Mouse (Mus musculus) B cell, adult 2 months (primary cell): Measurements from ENCODE around the gene Npm1.

Source experiments
- DNase-seq, 2 experiments: peaks; one replicate each; pipeline ENCODE4 v3.0.0; 2022

The Npm1 gene

GRCm38 (mm10) chr11:33162998-33163506 is at the start of gene Npm1:
TSS of gene Npm1 (minus strand) at chr11:33163206.
- DNase-seq, result peak; percentile 98

DNA sequence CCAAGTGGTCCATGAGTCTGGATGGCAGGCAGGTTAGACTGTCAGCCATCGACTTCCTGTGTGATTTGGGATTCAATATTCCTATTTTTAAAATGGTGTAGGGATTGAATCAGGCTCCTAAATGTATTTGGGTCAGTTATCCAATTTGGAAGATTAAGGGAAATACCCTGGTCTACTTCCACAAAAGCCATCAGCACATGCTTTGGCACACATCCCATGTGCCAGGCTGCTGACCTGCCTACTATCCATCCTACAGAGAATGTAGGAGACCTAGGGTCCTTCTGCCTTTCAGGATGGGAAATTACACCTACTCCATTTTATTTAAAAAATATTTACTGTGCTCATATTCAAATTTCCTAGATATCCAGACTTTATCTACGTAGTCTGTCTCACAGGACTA is 44.4 kb upstream of the Npm1 start:
- DNase-seq, result no peak

- DNase-seq, result peak in 1 of 2 experiments; percentile 6
Observed at GRCm38 (mm10) chr11:33204966-33205365, 42.0 kb upstream of the Npm1 start.

- DNase-seq, result no peak
Observed at GRCm38 (mm10) chr11:33204329-33204705, 41.3 kb upstream of the Npm1 start.

DNA sequence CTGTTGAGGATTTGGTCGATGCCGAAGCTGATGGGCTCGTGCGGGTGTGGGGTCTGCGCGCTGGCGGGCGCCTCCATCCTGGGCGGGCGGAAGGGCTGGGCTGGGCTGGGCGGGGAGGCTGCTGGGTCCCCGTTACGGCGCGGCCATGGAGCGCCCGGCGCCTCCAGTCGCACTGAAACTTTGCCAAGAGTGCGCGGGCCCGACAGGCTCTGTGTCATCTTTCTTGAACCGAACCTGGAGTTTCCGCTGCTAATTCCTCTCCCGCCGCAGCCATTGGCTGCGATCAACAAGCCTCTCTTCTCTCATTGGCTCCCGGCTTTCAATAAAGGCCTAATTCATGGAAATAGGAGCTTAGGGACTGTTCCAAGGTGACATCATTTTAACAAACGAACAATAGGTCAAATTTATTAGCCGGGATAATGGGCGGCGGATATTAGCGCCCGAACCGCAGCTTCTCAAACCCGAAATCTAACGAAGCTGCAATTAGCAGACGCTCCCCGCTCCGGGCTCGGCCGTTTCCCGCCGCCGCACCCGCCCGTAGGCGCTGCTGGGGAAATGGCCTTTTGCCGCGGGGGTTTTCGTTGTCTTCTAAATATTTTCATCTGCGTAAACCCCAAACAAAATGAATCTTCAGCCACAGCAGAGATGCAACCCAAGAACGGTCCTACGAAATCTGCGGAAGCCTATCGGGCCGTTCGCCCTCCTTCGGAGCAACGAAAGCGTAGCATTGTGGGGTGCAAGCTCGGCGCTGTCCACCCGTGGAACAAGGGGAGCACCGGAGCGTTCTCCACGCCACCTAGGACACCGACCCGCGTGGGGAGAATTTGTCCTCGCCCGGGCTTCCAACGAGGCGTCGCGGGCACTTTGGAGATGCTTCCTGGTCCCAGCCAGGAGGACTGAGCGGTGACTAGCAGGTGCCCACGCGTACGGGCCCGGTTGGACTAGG is 40.6 kb upstream of the Npm1 start, which contains the start of gene Tlx3:
TSS of gene Tlx3 (minus strand) at position 207 of the 946 bp plus-strand sequence.
- DNase-seq, result peak in 1 of 2 experiments; percentile 3

DNA sequence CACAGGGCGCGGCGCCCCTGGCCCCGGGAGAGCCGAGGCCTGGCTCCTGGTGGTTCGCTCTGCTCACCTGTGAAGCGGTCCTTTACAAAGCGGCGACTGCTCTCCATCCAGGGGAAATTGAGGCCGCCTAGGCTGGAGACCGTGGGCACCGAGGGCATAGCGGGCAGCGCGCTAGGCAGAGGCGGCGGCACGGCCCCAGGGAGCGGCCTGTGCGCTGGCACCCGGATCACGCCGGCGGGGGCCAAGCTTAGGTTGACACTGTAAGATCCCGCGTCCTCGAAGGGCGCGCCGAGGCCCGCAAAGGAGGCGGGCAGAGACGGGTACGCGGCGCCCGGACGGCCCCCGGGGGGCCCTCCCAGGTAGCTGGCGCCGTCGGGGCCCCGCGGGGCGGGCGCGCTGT is 40.0 kb upstream of the Npm1 start:
- no peak for DNase-seq

DNA sequence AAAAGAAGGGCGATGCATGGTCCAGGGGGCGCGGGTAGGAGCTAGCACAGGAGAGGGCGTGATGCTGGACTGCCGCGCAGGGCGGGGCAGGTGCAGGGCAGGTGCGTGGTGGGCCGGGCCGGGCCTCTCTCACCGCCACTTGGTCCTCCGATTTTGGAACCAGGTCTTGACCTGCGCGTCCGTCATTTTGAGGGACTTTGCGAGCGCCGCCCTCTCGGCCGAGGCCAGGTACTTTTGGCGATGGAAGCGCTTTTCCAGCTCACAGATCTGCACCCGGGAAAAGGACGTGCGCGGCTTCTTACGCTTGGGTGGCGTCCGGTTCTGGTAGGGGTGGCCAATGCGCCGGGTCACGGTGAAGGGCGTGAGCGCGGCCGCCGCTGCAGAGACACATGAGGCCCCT is 39.3 kb upstream of the Npm1 start:
- DNase-seq, result peak in 1 of 2 experiments; percentile 3

- DNase-seq, result peak in 1 of 2 experiments; percentile 7
Observed at GRCm38 (mm10) chr11:33201626-33202010, 38.6 kb upstream of the Npm1 start.

DNA sequence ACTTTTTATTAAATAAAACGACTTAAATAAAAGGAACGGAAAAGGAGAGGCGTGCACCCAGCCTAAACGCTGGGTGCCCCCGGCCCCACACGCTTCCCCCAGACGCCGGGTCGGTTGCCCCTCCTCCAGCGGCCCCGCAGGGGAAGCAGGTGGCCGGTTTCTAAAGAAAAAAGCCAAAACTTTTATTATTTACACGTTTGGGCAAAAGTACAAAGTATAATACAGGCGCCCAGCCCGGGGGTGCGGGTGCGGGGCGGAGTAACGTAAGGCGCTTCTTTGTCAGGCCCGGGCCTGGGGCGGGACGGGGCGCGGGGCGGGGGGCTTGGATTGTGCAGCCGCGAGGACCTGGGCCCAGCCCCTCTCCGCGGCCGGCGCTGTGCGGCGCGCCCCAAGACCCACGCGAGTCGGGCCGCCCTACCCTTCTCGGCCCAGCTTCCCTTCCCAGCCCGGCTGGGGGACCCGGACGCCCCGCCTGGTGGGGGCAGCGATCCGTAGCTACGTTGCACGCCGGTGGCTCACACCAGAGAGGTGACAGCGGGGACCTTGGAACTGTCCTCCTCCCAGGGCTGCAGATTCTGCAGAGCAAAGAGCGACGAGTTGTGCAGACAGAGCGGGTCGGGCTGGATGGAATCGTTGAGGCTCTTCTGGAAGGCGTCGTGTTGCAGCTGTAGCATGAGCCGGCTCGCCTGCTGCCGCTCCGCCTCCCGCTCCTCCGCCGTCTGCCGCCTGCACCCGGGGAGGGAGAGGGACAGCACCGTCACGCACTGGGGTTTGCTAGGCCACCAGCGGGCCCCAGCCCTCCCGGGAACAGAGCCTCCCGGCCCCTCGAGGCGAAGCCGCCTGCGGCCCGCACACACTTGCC is 38.0 kb upstream of the Npm1 start:
- DNase-seq, result peak; percentile 15 to 30

- peak in 1 of 2 experiments; percentile 6 for DNase-seq
Observed at GRCm38 (mm10) chr11:33199906-33200763, 37.1 kb upstream of the Npm1 start.

- DNase-seq, result no peak
Observed at GRCm38 (mm10) chr11:33199117-33199514, 36.1 kb upstream of the Npm1 start.

DNA sequence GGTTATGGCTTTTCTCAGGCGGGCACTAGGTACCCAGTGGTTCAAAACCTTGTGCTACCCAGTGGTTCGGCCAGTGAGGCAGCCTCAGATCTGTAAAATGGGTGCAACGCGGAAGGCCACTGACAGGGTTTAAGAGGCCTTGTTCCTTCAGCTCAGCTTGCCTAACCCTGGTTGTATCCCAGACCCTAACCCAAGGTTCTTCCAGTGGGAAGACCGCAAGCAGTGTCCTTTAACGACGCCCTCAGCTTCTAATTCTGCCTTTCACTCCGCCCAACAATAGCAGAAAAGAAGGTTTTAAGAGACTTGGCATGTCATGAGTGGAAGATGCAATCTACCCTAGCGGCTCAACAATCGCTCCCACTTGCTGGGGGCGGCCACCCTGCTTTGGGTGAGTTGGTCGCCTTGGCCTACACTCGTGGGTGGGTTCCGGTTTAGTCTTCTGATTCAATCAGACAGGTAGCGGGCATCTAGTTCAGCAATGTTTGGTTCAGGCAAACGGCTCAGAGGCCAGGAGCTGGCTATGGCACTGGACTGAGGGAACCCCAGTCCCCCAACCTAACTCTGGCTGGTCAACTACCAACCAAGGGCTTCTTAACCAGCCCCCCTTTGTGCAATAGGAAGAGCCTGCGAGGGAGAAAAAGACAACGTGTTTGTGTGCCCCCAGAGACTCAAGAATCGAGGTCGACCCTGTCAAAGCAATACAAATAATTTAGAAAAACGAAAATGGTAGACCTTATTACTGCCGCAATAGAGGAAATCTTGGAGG is 35.5 kb upstream of the Npm1 start:
- DNase-seq, result no peak

DNA sequence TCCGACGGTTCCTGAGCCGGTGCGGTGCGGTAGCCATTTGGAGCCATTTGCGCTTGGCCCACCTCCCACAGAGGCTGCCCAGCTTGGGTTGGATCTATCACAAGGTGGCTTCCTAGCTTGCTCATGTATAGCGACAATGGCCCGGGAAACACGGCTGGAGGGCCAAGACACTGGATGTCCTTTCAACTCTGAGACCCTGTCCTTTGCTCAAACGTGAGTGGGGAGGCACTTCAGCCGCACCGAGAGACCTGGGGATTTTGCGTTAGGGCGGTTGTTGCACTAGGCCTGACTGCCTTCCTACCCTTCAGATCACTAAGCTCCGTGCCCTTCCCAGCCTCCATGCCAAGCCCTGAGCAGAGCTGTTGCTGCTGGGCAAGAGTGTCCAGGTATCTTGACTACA is 34.7 kb upstream of the Npm1 start:
- no peak for DNase-seq

- DNase-seq, result no peak
Observed at GRCm38 (mm10) chr11:33197133-33197514, 34.1 kb upstream of the Npm1 start.

DNA sequence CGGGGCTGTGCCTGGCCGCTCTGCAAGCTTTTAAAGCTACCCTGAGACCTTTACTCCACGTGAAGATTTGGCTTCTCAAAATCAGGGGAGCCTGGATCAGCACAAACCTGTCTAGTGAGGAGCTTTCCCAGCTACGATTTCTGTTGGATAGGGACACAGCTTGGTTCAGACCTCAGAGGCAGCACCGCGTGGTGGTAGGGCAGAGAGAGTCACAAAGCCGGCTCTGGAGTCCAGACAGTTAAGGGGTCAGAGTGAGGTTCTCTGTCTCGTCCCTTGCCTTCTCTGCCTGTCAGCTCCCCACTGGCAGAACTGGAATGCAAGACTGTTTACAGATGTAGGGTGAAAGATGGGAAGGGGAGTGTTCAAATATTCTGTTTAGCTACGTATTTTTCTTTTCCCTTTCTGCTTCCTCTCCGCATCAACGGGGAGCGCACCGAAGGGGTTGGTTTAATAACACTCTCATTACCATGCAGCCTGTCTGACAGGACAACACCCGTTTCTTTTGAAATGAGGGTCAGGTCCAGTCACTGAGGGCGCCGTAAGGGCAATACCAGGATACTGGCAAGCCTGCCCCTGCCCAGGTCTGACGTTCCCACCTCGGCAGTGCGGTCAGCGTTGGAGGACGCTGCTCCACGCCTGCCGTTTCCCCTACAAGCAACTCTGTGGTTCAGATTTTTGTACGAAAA is 33.6 kb upstream of the Npm1 start:
- DNase-seq, result no peak

GRCm38 (mm10) chr11:33195531-33196446 is 32.8 kb upstream of the Npm1 start:
- DNase-seq, result no peak

DNA sequence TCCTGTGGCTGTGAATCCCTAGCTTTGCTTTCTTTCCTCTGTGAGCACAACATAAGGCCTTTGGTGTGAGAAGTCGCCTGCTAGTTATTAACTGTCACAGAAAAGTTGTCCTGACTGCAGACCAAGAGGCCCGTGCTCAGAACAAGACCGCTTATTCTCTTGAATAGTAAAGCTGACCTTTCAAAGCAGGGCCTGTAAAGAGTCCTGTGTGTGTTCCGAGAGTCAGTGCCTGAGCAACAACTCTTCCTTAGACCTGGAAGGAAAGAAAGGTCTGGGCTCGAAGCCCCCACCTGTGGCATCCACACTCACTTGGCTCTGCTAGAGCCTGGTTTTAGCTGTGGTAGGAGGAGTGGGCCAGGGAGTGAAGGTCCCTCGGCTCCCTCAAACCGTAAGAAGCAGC is 32.1 kb upstream of the Npm1 start:
- no peak for DNase-seq

GRCm38 (mm10) chr11:33193695-33194094 is 30.7 kb upstream of the Npm1 start:
- DNase-seq, result no peak

- no peak for DNase-seq
Observed at GRCm38 (mm10) chr11:33181804-33182203, 18.8 kb upstream of the Npm1 start.

GRCm38 (mm10) chr11:33180701-33181116 is 17.7 kb upstream of the Npm1 start:
- DNase-seq, result no peak
